Mouse (Mus musculus) megakaryocyte, embryonic 14.5 days (primary cell): Measurements from ENCODE around the gene 4930453N24Rik.

Source experiments
- FLI1 ChIP-seq: IDR thresholded peaks from 2 replicates; pipeline ENCODE4 v1.6.1; 2012; ENCODE audit warnings: low read length, inconsistent platforms, mixed read lengths
- GATA1 ChIP-seq: IDR thresholded peaks from 3 replicates; pipeline ENCODE4 v1.6.1; 2012; ENCODE audit warnings: mixed read lengths, low read length, inconsistent platforms, borderline replicate concordance

GRCm38 (mm10) chr16:64745089-64745488 lies 25.9 kb downstream of the 4930453N24Rik start:
- no peak for TF ChIP-seq FLI1
- TF ChIP-seq GATA1 = no peak
